Mouse (Mus musculus) adrenal gland (tissue): ENCODE measurements around the gene Mybpc3.
"Not testable (repeated sequence)": the region's sequence is repeated elsewhere in the genome, so short reads cannot be mapped to it uniquely, and the experiment has no call there.

Experiments used
- intact Hi-C: fragments of 180-260 bp; cut with DNase I; formaldehyde crosslinking; loops from one replicate; pipeline ENCODE4 v1.15.1; 2025

The Mybpc3 gene

DNA sequence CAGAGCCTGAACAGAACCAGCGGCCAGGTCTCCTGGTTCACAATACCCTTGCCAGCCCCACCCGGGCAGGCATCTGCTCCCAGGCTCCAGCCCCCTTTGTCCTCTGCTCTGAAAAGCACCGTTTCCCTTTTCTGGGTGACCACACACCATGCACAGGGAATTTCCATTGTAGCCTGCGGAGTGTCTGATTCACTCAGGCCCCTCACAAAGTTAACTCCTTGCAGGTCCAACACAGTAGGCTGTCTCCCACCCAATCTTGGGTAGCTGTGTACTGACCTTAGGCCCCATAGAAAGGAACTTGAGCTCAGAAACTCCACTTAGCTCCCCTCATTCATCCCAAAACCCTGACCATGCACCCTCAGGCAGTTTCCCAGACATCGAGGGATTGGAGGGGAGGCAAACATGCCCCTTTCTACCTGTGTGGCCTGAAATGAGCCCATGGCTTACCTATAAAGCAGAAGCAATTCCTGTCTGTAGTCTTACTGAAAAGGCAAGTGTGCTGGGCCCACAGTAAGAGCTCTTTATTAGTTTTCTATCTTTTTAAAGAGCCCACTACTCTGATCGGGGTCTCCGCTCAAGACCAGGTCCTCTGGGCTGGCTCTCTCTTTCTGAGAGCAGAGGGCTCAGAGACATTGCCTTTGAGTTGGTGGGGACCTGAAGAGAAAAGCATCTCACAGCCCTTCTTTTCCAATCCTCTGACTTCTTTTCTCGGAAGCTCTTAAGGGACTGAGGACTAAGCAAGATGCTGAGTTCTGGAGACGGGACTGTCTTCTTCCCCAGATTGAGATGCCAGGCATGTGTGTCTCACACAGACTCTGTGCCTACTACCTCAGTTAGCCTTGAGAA lies 31.3 kb upstream of the Mybpc3 start:
- intact Hi-C loops, result no loop called here

DNA sequence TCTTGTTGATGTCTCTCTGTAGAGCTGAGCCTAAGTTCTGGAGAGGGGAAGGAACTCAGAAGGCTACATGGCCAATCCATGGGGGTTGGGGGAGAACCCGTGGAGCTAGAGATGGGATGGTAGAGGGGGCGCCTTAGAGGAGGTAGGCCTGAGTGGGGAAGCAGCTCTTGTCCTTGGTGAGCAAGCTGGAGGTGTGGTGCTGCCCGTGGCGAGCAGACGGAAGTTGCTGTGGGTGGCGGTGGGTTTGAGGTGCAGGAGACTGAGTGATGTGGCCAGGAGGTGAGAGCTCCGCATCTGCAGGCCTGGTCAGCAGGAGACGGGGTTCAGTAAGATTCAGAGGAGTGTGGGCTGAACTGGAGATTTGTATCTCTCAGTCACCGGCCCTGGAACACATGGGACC lies 30.5 kb upstream of the Mybpc3 start:
- intact Hi-C loops, result no loop called here

DNA sequence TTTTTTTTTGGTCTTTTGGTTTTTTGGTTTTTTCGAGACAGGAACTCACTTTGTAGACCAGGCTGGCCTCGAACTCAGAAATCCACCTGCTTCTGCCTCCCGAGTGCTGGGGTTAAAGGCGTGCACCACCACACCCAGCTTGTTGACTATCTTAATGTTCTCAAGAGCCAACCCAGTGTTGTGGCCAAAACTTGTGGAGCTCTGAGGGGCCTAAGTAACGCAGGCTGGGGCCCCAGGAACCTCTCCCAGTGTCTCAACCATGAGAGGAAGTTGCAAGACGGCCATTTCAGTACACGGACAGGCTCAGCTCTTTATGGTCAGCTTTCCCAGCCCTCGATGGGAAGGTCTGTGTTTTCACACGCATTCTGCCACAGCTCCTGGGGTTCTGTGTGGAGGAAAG lies 29.0 kb upstream of the Mybpc3 start:
- intact Hi-C loops, result no loop called here

DNA sequence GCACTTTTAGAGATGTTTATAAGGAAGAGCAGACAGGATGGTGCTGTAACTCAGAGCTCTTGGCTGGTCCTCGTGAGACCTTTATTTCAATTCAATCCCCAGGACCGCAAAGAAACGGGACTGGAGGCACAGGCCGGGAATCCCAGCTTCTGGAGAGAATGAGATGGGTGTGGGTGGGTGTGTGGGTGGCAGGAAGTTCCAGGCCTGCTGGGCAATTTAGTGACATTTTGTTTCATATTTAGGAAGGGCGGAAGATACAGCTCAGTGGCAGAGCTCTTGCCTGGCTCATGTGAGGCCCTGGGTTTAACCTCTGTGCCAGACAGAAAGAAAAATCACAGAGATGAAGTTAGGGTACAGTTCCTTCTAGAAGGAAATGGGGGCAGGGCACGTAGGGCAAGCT lies 27.7 kb upstream of the Mybpc3 start:
- intact Hi-C loops, result no loop called here

DNA sequence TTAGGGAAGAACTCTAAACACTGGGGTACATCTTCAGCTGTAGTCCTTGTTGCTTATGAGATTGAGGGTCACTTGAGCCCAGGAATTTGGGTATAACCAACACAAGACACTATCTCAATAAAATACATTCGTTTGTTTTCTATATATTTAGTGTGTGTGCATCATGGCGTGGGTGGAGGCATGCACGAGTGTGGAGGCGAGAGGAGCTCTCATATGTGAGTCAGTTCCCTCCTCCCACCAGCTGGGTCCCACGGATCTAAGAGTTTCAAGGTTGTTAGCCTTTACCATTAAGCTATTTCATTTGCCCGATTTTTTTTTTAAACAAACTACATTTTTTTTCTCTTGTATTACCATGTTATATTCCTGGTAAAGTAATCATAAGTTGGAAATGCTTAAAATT lies 27.1 kb upstream of the Mybpc3 start:
- intact Hi-C loops, result no loop called here

DNA sequence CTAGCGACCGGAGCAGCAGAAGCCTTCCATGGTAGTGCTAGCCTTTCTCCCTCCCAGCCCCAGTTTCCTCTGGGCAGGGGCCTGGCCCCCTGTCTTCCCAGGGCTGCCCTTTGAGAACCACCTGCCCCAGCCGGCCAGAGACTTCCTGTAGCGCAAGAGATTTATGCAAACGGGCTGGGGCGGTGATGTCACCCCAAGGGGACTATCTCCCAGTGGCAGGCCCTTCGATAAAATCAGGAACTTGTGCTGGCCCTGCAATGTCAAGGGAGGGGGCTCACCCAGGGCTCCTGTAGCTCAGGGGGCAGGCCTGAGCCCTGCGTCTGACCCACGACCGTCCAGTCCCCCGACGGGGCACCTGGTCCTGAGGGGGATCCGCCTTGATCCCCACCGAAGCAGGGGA lies 21.4 kb upstream of the Mybpc3 start:
- intact Hi-C loops, result no loop called here

DNA sequence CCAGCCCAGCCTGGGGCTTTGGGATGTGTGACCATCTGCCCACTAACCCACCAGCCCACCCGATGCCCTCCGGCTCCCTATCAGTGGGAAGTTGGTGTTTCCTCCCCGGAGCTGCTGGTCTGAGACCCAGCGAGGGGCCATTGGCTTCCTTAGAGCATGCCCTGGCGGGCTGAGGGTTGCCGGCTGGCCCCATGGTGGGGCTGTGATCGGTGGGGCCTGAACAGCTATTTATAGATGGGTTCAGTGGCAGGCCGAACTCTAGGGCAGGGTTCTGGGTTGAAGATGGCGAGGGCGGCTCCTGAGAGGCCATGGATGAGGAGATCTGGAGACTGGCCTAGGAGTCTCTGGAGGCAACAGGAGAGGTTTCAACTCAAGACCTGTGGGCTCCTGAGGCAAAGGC lies 20.9 kb upstream of the Mybpc3 start:
- intact Hi-C loops, result no loop called here

DNA sequence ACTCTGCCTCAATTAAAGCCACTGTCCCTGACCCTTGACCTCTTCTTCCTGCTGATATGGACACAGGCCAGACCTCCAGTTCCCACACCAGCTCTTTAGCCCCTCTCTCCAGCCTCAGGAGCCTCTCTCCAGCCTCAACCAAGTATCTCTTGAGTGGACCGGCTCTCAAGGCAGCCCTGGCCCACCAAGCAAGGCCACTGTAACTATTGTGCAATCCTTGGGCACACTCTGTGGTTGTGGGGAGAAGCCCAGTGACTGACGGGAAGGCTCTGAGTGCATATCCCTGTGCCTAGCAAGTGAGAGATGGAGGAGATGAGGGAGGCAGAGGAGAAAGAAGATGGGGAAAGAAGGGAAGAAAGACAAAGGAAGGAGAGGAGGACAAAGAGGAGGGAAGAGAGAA lies 19.8 kb upstream of the Mybpc3 start:
- intact Hi-C loops, result no loop called here

DNA sequence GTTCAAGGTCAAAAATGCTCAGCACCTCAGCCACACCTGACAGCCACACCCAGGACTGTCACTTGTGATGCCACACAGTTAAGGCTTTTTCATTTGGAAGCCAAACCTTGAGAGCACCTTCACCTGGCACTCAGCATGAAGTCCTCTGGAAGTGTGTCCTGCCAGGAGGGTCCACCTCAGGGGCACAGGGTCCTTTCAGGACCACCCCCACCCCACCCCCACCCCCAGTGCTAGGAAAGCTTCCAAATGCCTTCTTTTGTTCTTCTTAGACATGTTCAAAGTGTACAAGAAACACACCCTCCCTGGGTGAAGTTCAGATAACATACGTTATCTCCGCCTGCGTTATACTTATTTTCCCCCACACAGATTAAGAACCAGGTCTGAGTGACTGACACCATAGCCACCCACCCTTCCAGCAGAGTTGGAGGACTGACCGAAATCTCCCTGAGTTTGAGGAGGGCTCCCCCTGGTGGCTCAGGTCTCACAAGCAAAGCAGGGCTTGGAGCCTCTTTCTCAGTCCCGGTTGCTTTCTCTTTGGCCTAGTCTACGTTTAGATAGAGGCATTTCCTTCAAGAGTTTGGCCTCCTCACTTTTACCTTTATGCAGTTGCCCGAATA lies 16.7 kb upstream of the Mybpc3 start:
- intact Hi-C loops, result loop anchor here (1.0 kb wide), 1 partner anchor 31 kb away; the partner anchor contains the start of gene Slc39a13

DNA sequence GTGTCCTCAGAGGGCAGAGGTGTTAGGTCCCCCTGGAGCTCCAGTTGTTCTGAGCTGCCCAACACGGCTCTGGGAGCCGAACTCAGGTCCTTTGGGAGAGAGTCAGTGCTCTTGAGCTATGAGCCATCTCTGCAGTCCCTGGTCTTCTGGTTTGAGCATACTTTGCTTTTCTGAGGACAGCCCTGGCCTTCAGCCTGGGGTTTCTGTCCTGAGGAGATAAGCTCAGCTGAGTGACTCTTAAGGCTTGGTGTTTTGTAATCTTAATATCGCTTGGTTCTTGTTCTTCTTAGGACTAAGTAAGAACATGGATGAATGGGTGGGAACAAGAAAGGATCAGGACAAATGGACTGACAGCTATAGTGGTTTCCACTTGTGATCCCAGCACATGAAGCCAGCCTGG lies 9.8 kb upstream of the Mybpc3 start:
- intact Hi-C loops, result no loop called here

DNA sequence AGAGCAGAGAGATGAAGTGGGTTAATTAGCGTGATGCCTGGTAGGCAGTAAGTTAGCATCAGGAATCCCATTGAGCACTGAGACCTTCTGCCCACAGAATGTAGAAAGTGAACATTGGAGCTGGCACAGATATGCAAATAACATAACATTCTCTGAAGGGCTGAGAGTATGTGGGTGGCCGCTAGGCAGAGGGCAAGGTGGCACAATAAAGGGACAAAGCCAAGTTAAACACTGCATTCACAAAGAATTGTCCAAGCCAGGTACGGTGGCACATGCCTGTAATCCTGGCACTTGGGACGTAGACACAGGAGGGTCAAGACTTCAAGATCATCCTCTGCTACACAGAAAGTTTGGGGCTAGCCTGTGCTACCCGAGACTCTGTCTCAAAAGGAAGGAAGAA lies 8.7 kb upstream of the Mybpc3 start:
- intact Hi-C loops, result no loop called here

DNA sequence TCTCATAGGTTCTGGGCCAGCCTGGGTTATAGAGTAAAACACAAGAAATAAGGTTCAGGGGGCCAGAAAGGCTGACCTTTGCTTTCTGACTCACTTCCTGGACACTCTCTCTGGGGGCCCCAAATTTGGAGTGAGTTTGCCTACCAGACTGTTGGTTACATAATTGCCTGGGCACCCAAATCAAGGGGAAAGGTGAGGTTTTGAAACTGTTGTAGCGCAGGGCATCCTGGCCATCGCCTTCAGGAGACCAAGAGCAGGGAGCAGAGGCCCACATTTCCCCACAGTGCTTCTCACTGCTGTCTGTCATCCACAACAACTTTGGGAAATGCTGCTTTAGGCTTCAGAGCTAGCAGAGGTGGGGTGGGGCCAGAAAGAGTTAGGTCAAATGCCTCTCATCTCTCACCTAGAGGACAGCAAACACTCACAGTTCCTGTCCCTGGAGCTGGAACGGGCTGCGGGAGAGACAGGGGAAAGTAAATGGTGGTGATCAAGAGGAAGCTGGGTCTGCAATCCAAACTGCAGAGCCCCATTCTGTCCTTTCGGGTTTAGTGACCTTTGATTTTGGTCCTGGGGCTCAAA lies 8.0 kb upstream of the Mybpc3 start:
- intact Hi-C loops, result no loop called here

DNA sequence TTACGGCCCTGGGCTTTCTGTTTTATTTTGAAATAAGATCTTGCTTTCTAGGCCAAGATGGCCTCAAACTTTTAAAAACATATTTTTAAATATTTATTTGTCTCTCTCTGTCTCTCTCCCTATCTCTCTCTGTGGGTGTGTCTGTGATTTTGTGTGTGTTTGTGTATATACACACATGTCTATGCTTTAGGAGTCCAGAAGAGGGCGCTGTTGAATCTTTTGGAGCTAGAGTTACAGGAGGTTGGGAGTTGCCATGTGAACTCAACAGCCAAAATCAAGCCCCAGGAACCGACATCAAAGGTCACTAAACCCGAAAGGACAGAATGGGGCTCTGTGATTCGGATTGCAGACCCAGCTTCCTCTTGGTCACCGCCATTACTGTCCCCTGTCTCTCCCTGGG lies 7.5 kb upstream of the Mybpc3 start:
- intact Hi-C loops, result no loop called here

DNA sequence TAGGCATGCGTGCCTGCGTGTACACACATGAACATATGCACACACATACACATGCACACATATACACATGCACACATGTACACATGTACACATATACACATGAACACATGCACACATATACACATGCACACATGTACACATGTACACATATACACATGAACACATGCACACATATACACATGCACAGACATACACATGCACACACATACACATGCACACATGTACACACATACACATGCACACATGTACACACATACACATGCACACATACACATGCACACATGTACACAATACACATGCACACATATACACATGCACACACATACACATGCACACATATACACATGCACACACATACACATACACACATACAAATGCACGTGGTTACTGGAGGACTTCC lies 6.1 kb upstream of the Mybpc3 start:
- intact Hi-C loops, result not testable (repeated sequence)

DNA sequence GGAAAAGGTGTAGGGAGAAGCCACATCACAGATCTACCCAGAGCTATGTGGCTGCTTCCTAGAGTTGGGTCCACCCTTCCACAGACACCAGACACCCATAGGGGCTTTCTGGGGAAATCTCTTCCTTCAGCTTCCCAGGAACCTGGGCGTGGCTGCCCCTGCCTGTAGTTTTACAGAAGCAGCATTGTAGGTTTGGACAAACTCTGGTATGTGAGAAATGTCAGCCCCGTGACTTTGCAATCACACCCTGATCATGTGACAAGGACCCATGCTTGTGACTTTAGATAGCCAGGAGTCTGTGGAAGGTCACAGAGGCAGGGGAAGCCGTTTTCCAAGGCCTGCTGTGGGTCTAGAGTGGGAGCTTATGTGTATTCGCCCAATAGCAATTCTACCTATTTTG lies 5.5 kb upstream of the Mybpc3 start:
- intact Hi-C loops, result no loop called here

DNA sequence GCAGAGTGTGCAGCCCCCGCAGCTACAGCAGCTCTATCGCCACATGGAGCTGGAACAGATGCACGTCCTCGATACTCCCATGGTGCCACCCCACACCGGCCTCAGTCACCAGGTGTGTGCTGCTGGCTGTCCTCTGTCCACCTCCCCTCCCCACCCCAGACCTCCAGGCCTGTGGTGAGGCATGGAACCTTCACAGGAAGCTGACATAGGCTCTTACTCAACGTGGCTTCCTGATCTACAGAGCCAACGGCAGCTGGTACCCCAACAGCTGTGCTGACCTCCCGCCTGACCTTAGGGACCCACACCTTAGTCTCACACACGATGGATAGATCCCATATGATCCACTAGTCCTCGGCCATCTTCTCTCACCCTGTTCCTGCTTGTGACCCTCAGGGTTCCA lies 4.6 kb upstream of the Mybpc3 start:
- intact Hi-C loops, result no loop called here

DNA sequence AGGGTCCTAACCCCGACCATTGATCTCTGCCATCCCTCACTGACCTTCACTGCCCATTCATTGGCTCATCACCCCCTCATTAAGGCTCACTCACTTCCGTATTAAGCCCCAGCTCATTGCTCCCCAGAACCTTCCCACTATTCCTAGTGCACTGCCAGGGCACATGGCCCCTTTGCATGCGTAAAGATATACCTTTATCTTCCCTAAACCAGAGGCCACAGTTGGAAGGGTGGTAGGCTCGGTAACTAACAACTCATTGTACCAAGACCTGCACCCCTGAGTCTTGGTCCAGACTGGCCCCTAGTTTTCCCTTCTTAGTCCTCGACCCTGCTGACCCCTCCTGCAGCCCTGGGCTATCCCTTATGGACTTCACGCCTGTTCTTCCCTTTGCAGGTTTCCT lies 4.1 kb upstream of the Mybpc3 start:
- intact Hi-C loops, result no loop called here

DNA sequence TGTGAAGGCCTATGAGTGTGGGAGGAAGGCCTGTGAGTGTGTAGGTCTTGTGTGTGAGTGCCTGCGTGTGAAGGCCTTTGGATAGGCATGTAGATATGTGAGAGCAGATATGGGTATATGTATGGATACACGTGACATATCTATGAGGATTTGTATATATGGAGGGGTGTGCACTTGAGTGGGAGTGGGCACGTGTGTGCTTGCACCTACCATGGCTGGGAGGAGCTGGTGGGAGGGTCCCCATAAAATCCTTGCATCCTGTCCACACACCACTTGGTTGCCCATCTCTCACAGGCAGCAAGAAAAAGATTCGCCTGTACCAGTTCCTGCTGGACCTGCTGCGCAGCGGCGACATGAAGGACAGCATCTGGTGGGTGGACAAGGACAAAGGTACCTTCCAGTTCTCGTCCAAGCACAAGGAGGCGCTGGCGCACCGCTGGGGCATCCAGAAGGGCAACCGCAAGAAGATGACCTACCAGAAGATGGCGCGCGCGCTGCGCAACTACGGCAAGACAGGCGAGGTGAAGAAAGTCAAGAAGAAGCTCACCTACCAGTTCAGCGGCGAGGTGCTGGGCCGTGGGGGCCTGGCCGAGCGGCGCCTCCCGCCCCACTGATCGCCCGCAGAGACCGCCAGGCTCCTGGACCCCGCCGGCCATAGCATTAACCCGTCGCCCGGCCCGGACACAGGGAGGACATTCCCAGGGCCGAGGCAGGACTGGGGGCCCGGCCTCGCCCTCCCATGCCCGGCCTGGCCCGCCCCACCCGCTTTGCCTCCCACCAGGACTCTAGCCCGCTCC lies 3.0 kb upstream of the Mybpc3 start:
- intact Hi-C loops, result loop anchor here (5.0 kb wide), 4 partner anchors 37 to 367 kb away; no protein-coding TSS in a partner anchor

DNA sequence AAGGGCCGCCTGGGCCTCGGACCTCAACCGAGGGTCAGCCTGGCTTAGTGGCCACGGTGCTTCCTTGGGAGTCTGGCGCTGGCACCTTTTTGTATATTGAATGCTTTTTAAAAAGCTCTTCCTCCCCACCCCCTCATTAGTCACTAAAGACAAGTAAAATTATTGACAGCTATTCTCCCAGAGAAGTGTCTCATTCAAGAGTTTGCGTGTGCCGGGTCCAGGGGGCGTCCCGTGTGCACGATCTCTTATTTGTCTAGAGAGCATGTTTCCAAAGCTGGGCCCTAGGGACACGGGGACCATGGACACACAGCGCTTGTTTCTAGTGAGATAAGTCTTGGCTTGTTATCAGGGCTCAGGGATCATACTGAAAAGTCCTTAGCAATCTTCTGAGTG lies 2.4 kb upstream of the Mybpc3 start:
- intact Hi-C loops, result loop anchor here (5.0 kb wide), 4 partner anchors 37 to 367 kb away; no protein-coding TSS in a partner anchor

DNA sequence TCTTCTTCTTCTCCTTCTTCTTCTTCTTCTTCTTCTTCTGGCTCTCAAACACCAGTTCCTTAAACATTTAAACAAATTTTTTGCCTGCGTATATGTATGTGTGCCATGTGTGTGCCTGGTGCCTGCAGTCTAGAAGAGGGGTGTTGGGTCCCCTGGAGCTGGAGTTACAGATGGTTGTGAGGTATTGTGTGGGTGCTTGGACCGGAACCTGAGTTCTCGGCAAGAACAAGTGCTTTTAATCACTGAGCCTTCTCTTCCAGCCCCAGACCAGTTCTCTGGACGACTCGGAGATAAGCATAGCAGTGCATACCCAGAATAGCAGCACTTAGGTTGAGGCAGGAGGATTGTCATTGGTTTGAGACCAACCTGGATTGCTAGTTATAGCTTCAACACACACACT lies 1.1 kb upstream of the Mybpc3 start:
- intact Hi-C loops, result loop anchor here (5.0 kb wide), 4 partner anchors 35 to 365 kb away; no protein-coding TSS in a partner anchor

DNA sequence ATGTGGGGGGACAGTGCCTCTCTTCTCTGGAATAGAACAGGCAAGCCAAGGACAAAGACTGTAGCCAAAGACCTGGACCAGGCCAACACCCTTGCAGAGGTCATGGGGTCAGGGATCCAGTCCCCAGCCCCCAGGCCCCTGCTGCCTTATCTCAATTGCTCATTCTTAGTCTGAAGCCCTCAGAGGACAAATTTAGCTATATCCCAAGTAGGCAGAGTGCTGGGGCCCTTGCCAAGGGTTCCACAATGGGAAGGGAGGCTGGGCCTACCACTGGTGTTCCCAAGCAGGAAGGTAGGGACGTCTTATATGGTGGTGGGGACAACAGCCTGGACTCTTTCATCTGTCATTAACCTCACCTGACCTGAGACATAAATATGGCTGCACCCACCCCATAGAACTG lies 703 bp downstream of the Mybpc3 start:
- intact Hi-C loops, result loop anchor here (5.0 kb wide), 4 partner anchors 34 to 364 kb away; no protein-coding TSS in a partner anchor

DNA sequence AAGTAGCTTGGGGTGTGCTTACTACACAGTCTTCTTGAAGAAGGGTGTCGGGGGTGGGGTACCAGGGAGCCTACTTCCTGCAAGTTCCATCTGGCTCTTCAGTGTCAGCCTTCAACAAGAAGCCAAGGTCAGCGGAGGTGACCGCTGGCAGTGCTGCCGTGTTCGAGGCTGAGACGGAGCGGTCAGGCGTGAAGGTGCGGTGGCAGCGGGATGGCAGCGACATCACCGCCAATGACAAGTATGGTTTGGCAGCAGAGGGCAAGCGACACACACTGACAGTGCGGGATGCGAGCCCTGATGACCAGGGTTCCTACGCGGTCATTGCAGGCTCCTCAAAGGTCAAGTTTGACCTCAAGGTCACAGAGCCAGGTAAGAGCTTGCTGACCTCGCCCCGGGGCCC lies 1.1 kb downstream of the Mybpc3 start:
- intact Hi-C loops, result loop anchor here (5.0 kb wide), 4 partner anchors 33 to 363 kb away; no protein-coding TSS in a partner anchor
